Mouse (Mus musculus) skeletal muscle tissue, adult 2 months (tissue): ENCODE measurements around the gene Surf2.

ENCODE experiments used
- DNase-seq: peaks from one replicate; pipeline ENCODE4 v3.0.0-alpha.2; 2012; ENCODE audit warnings: low read depth, low spot score

The Surf2 gene

DNA sequence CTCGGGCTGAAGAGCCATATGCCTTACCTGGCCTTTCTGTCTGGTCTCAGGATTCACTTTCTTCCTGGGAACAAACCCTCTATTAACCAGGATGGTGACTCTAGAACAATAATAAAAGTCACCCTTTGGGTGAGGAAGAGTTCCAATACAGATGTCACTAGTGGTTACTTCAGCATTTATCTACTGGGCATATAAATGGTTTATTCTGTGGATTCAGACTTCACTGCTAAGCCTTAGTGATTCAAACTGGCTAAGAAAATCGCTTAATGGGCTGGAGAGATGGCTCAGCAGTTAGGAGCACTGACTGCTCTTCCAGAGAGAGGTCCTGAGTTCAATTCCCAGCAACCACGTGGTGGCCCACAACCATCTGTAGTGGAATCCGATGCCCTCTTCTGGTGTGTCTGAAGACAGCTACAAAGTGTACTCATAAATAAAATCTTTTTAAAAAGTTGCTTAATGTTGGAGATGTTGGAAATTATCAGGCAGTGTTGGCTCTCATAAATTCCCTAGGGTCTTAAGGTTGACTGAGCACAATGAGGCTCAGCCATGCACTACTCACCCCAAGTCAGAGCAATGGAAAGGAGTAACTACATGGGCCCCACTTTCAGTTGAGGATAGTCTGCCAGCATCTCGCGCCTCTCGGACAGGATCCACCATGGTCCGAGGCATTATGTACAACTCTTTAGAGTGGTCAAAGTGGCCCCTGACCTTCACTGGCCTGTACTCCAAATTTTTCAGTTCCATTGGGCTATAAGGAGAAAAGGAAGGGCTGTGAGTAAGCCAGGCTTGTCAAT lies 1.8 kb upstream of the Surf2 start:
- DNase-seq: no peak

DNA sequence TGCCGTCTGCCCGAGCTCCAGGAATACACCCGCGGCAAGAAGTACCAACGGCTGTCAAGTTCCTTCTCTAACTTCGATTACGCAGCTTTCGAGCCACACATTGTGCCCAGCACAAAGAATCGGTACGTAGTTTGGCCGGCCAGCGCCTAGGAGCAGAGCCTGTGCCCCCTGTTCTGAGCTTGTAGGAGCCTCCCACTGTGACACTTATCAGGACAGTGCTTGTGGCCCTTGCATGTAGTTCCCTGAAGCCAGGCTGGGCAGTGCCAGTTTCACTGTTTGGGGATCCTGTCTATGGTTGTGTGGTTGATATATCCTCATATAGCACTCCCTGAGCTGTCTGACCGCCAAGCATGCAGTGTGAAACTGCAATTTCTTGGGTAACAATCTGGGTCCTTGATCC lies 571 bp downstream of the Surf2 start:
- DNase-seq: no peak

DNA sequence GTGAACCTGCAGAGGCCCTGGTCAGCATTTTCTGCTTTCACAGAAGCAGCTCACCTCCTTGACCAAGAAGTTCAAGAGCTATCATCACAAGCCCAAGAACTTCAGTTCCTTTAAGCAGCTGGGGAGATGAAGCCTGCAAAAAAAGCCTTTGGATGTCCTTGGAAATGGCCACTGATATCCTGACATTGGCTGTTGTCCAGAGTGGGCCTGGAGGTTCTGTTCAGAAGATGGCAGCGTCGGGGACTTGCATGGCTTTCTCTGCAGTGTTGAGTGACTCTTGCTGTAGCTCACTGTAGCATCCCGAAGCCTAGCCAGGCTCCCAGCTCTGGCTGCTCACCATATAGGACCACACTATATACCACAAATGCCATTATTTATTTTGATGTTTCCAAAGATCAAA lies 3.5 kb downstream of the Surf2 start:
- no peak for DNase-seq

DNA sequence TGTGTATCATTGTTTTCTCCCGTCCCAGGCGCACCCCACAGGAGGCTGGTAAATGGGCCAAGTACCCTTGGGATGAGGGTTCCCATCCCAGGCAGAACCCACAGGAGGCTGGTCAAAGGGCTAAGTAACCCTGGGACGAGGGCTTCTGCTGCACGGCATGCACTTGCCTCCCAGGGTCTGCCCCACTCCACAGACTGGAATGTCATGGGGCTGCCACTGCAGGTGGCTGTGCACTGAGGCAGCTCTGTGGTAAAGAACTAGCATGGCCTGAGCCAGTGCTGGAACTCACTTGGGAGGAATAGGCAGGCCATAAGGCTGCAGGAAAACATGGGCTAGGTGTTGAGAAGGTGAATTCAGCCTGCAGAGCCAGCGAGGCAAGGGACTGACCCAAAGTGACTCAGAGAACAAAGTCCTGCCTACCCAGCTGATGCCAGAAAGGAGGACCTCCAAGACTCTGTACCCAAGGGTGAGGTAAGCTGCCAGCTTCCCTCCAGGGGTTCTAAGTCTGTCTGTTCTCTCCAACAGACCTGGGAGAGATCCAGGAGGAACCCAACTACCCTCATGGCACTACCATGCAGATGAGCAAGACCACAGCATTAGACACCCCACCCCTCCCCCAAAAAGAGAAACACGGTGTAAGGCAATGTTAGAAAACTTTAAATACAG lies 4.2 kb downstream of the Surf2 start:
- DNase-seq: no peak

DNA sequence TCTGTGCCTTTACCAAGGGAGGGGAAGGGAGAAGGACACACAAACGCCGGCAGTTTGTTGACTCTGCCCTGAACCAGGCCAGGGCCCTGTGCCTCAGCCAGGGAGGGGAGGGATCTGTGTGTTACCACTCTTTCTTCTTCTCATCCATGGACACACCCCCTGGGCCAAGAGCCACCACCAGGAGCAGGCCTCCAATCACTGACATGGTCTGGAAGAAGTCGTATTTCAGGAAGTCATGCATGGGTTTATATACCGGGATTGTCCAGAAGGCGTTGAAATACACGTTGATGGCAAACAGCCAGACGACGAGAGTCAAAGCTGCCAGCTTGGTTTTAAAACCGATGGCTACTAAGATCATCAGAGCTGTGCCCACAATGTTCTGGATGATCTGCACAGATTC lies 5.6 kb downstream of the Surf2 start:
- no peak for DNase-seq

DNA sequence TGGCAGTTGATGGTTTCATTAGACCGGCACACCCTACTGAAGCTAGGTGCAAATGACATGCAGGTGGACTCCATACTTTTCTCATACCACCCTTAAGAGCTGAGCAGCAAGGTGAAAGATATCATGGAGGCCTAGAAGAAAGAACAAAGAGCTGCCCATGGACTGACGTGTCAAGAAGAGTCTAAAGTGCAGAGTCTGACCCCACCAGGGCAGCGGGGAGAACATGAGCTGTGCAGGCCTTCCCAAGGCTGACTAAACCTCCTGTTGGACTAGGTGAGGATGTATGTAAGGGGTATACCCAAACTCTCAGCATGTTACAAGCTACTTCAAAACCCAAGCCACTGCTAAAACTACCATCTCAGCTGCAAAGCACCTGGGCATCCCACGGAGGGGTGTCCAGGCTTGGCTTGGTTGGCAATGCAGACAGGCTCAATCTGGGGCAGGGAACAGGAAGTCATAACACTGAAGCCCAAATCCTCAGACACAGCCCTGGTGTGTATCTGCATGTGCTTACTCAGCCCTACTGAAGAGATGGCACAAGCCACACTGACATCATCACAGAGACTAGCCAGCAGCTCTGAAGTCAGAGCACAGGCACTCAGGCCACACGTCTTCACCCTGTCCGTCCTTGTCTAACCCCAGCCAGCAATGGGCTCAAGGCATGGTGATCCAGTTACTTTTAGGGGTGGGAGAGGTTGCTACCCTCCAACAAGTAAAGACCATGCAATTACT lies 11.7 kb downstream of the Surf2 start:
- no peak for DNase-seq

DNA sequence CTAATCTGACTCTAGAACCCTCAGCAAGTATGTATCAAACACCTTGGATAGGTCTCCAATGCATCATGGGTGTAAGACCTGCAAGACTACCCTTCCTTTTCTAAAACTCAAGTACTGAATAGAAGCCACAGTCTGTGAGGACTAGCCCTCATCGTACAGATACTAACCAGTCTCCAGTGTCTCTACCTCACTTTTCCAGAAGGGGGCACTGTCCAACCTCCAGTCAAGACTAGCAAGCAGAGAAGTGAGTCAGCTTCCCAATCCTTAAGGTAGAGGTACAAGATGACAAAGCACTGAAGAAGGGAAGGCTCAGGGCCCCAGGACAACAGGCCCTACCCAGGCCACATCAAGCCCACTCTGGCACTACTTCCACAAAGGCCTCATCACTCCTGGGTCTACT lies 14.2 kb downstream of the Surf2 start:
- peak; percentile 60 for DNase-seq

DNA sequence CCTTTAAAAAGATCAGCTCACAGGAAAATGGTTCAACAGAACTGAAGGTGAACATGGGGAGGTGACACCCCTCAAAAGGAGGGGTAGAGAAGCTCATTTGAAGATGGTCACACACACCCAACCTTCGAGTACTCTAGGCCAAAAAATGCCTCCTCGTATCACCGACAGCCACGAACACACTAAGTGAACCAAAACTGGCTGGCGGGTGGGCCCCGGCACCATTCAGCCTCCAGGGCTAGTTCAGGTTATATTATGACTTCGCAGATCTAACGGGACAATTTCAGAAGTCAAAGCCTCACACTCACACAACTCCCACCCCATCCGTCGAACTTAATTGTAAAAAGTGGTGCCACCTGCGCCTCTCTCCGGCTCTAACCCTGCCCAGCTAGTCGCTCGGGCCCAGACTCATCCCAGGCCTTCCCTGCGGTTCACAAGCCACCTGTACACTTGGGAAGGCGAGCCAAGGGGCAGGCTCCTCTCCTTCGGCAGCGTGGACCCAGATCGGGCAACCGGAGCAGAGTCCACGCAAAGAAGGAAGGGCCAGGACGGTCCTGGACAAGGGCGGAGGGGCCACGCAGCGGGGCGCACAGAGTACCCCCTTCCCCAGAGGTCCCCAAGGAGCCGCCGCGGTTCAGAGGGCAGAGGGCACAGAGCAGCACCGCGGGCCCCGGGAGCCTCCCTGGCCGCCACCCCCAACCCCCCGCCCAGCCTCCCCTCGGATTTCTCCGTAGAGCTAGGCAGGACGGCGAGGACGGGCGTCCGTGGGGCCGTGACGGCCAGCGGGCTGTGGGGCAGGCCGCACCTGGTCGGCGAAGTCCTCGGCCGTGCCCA lies 16.5 kb downstream of the Surf2 start:
- no peak for DNase-seq

DNA sequence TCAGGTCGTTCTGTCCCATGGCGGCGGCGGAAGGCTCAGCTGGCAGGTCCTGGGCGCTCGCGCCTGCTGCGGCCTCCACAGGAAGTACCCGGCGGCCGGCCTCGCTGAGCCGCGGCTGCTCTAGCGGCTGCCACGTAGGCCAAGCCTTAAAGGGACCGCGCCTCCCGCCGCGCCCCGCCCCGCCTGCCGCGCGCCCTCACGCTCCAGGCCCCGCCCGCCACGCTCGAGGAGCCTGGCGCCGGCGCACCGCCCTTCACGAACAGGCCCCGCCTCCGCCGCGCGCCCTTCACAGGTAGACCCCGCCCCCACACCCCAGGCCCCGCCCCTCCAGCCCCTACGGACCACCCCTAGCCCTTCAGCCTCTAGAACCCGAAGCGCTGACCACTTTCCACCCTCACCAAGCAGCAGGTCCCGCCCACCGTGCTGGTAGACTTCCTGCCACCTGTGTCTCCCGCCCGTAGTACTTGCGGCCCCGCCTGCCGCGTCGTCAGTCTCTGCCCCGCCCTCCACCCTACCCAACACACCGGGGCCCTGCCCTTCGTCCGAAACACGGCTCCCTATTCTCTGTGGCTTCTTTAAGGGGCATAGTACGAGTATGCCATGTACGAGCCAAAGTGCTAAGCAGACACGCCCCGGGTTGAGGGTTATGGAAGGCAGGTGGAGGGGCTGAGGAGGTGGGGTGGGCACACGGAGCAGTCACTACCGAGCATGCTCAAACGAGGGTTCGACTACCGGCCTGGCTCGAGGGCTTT lies 17.3 kb downstream of the Surf2 start, which contains the start of the genes Surf4 and Stkld1:
Surf4 (minus strand) TSS at position 625 of the 752 bp plus-strand sequence.
Stkld1 (plus strand) TSS at position 744 of the 752 bp plus-strand sequence.
- peak; percentile 91 for DNase-seq

DNA sequence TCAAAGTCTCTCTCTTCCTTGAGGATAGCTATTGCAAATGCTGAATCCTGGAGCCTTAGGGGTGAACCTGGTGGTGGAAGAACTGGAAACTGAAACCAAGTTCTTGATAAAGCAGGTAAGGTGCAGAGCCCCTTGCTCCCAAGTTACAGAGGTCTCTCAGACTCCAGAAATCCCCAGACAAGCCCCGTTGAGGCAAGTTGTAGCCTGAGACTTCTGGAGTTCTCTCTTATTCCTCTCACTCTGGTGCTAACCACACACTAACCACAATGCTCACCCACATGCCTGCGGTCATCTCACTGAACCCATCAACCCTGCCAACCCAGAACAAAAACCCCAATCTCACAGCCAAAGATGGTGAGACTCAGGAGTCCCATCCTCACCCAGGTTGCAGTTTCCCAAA lies 19.1 kb downstream of the Surf2 start:
- DNase-seq: no peak

DNA sequence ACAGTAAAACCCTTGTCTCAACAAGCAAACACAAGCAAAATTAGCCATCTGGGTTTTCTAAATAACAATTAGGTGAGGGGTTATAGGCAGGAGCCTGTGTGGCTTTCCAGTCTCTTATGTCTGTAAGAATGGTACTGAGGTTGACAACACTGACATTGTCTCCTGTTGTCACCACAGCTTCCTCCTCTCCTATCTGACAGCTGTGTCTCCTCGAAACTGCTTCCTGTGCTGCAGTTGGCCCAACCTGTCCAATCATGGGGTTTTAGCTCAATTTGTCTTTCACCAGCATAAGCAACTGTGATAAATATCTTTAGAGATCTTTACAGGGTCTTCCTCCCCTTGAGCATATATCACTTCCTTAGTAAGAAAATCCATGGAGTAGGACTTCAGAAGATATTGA lies 20.3 kb downstream of the Surf2 start:
- DNase-seq: no peak

DNA sequence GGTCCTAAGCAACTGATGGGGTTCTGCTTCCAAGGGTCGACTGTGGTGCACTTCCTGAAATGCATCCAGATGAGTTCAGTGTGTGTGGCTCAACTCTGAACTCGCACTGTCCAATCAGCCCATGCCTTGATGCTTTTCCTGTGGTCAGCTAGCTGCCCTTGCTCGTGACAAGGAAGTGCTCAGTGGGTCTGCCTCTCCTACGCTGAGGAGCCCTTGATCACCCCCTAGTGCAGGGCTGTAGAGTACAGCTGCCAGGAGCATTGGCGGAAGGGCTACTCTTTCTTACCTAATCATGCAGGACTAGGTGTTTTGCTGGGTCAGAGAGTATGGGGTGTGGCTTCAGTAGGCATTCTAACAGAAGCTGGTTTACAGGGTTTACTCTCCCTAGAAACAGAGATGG lies 25.4 kb downstream of the Surf2 start:
- DNase-seq: no peak

DNA sequence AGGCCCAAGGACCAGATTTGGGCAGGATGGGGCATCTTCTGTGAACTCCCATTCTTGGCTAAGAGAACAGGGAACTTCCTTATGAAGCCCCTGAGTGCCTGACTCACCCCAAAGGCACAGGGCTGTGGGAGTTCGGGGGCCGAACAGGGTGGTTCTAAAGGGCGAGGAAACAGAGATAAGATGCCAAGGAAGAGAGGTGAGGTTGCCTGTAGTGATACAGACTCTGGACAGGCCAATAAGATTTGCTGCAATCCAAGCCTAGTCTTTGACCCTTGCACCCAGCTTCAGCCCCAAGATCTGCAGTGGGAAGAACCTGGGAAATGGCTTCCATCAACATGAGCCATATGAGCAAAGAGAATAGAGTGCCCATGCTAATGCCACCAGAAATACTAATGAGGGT lies 27.1 kb downstream of the Surf2 start:
- DNase-seq: no peak

DNA sequence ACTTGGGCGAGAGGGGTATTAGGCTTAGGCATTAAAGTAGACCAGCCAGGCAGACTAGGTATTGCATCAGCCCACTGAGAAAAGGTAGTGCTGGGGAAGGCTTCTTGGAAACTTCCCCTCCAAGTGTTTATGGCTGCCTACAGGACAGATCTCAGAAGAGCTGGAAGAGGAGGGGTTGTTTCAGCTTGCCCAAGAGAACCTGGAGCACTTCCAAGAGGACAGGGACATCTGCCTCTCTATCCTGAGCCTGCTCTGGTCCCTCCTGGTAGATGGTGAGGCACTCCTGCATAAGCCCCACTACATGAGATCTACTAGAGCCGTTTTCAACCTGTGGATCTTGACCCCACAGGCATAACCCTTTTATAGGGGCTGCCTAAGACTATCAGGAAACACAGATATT lies 34.2 kb downstream of the Surf2 start:
- DNase-seq: no peak

DNA sequence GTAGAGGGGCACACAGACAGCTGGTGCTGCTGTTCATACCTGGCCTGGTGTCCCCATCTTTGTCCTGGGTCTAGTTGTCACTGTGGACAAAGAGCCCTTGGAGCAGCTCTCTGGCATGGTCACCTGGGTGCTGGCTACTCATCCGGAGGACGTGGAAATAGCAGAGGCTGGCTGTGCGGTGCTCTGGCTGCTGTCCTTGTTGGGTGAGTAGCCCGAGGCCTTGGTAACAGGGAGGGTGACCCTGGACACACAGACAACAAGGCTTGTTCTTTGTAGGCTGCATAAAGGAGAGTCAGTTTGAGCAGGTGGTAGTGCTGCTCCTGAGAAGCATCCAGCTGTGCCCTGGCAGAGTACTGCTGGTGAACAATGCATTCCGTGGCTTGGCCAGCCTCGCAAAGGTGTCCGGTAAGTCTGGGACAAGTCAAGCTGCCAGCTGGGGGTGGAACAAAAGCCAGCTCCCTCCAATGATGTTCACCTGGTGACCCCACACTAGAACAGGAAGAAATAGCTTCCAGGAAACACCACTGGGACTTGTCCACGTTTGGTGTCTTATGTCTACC lies 35.3 kb downstream of the Surf2 start:
- no peak for DNase-seq

DNA sequence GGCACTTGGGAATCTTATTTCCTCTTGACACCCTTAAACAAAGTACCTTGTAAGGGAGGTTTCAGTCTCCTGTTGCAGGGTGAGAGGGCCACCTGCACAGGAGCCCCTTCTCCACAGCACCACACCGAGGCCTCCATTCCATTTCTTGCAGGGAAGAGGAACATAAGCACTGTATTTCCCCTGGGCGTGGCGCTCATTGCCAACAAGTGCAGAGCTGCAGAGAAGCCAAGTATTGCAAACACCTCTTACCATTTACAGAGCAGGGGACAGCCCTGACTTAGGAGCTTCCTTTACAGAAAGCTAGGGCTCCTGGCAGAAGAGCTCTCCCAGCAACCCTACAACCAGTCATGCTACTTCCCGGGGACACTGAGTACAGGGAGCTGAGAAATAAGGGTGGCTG lies 36.0 kb downstream of the Surf2 start:
- no peak for DNase-seq

DNA sequence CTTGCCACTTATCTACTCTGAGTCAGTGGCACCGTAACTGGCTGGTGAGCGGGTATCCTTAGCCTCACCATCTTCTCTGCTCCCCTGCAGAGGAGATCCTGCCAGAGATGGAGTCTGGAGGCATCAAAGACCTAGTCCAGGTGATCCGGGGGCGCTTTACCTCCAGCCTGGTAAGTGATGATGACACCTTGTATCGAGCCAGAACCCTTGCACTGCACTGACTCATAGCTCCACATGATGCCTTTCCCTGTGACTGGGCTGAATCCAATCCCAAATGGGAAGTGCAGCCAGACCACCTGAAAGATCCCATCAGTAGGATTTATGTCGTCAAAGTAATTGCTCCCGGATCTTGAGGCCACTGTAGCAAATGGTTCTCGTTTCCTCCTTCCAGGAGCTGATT lies 36.7 kb downstream of the Surf2 start:
- DNase-seq: no peak

DNA sequence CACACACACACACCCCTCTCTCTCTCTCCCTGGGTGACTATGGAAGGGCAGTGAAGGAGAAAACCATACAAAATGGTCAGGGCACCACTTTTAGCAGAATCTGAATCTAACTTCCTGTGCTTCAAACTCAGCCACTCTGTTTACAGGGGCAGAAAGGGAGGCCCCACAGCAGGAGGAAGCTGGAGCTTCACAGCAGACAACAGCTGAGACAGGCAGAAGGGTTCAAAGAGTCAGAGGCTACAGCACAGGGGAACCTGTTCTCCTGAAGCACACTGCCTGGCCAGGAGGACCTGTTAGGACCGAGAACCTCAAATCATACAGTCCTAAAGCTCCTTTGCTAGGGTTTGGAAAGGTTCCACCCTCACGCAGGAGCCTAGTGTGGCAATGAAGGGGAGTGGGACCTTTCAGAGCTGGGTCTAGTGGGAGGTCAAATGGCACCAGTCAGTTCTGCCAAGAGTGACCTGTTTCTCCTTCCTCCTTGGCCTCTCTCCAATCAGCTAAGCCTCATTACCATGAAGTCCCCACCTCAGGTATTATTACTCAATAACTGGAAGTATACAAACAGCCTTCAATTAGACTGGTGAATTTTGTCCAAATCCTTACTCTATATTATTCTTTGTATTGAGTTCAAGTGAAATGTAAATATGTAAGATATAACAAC lies 38.7 kb downstream of the Surf2 start:
- no peak for DNase-seq

DNA sequence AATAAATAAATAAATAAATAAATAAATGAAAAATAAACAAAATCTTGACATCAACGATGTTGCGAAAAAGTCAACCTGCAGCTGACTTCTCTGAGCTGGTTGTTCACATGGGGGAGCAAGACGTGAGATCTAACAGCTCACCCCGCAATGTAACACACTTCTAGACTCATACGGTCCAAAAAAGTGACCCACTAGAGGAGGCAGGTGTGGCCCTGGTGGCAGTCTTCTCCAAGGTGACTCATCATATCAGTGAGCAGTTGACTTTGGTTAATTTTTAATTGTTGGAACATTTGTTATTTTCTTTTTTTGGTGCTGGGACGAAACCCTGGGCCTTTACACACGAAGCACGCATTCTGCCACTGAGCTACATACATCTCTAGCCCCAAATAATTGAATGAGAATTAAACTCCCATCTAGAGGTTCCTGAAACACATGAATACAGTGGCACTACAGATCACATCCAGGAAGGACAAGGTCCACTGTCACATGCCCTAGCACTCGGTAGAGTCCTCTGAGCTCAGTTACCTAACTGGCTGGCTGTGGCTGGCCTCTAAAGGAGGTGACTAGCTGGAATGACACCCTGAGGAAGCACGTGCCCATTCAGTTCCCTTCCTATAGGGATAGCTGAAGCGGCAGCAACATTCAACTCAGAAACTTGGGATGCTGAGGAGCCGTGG lies 40.8 kb downstream of the Surf2 start:
- no peak for DNase-seq

DNA sequence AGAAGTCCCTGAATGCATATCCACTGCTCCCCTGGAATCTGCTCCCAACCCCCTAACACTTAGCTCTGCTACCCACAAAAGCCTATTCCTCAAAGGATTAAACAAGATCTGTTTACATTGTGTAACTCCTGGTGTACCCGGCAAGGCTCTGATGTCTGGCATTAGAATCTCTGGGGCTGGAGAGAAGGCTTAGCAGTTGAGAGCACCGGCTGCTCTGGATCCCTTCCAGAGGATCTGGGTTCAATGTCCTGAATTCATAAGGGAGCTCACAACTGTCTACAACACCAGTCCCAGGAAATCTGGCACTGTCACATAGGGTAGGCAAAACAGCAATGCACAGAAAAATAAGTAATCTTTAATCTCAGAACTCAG lies 41.3 kb downstream of the Surf2 start:
- DNase-seq: no peak
